Mouse (Mus musculus) cerebellum, adult 2 months (tissue): Measurements from ENCODE around the gene 1500009L16Rik.

Experiments used
- CTCF ChIP-seq: fragments of 200-500 bp; IDR thresholded peaks from 2 replicates; pipeline ENCODE4 v1.5.1; 2011; ENCODE audit warnings: low read depth, mild to moderate bottlenecking, control low read depth, low read length, moderate library complexity, borderline replicate concordance; ENCODE audit not compliant: insufficient read depth
- POLR2A ChIP-seq: fragments of 200-500 bp; IDR thresholded peaks from 2 replicates; pipeline ENCODE4 v1.6.1; 2011; ENCODE audit warnings: low read length, control low read depth, borderline replicate concordance; ENCODE audit not compliant: insufficient read depth

DNA sequence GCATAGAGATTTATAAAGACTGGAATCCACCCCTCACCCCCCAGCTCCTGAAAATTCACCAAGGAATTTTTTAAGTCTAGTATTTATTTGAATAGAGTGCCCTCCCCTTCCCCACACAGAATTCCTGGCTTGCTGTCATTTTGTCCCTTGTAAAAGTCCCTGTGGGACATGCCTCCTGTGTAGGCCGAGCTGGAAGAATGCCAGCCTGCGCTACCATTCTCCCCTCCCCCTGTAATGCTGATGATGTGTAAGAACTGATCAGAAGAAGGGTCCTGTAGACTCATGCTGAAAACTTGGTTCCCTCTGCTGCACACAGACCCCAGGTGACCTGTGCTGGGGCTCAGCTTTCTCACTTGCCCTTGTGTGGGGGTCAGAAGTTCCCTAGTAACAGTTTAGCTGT lies 37.9 kb downstream of the 1500009L16Rik start:
- no peak for TF ChIP-seq CTCF
- no peak for TF ChIP-seq POLR2A
